Mouse (Mus musculus) 416B (cell line): ENCODE results near the gene Snf8.

ENCODE experiments used
- DNase-seq: peaks from one replicate; pipeline ENCODE4 v3.0.0; 2011; ENCODE audit warnings: low read depth

Gene Snf8

DNA sequence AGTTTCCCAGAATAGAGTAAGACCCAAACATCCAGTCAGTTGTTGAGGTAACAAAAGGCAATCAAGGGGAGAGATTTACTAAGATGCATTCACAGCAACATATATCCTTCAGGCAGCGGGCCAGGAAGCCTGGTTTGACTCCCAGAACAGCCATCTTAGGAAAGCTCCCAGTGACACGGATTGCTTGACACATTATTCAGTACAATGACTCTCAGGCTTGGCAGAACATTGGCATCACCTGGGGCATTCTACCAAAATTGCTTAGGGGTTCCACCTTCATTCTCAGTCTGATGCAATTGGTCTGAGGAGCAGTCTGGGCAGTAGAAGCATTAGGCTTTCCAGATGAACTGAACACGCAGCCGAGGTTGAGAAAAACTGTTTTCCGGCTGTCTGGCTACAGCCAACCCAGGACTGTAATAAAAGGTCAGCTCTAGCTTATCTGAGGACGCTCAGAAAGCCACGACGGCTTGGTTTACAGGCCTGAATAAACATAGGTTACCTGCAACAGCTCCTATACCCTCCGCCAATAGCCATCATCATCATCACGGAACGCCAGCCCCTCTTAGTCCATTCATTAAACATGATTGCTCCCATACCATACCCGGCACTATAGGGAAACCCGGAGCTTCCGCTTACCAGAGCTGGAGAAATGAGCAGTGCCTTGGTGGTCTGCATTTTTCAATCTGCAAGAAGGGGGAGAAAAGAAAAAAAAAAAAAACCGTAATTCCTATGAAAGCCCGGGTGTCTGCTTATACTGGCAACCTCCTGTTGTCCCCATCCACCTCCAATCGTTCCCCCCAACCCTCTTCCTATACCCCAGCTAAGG is 39.9 kb downstream of the Snf8 start:
- peak; percentile 40 for DNase-seq

GRCm38 (mm10) chr11:96075177-96075508 is 40.5 kb downstream of the Snf8 start:
- DNase-seq, result no peak

DNA sequence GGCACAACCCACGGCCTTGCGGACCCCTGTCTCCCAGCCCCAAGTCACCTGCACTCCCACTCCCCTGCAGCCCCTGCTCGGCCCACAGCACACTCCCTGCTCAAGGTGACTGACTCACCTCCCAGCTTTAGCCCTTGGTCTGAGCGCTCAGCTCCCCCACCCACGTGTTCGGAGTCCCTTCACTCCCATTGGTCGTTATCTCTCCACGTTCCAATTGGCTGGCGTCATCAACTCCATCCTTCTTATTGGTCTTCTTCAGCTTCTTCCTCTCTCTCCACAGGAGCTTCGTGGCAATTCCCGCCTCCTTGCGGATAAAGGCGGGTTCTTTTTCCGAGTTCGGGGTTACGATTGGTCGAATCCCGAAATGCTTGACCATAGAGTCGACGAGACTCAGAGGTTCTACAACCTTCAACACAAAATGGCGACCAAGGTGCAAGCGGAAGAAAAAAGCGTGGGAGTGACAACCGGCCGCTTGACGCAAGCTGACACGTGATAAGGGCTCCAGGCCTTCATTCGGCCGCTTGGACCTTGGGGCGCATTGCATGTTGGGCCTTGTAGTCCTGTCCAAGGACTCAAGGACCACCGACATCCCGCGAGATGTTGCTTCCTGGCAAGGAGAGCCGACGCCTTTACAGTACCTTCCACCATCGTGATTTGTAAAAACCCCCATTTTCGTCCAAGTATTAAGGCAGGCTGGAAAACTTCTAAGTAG is 41.0 kb downstream of the Snf8 start, which contains the start of gene Atp5g1:
Gene Atp5g1, minus strand, starts transcription at position 162 of the 712 bp plus-strand sequence.
- peak; percentile 100 for DNase-seq

DNA sequence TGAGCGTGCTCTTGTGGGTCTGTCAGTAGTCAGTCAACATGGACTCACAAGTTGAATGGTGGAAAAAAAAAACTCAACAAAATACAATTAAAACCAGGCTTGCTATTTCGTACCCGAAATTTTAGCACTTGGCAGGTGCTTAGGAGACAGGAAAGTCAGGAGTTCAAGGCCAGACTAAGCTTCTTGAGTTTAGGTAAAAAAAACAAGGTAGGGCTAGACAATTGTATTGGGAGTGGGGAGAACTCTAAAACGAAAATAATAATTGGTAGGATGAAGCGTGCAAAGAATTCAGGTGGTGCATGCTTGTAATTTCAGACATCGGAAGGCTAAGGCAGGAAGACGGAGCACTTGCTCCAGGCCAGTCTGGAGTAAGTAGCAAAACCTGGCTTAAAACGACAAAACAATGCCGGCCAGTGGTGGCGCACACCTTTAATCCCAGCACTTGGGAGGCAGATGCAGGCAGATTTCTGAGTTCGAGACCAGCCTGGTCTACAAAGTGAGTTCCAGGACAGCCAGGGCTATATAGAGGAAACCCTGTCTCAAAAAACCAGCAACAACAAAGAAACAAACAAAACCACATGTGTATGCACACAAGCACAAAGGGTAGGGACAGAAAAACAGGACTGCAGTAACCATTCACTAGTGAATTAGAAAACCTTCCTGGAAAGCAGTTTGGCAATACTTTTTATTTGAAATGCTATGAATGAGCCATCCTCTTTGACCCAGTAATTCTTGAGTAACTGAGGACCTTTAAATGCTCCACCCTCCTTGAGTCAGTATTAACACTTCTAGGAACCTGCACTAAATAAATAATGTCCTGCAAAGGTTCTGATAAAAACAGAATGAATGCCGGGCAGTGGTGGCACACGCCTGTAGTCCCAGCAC is 41.8 kb downstream of the Snf8 start:
- peak; percentile 21 for DNase-seq

DNA sequence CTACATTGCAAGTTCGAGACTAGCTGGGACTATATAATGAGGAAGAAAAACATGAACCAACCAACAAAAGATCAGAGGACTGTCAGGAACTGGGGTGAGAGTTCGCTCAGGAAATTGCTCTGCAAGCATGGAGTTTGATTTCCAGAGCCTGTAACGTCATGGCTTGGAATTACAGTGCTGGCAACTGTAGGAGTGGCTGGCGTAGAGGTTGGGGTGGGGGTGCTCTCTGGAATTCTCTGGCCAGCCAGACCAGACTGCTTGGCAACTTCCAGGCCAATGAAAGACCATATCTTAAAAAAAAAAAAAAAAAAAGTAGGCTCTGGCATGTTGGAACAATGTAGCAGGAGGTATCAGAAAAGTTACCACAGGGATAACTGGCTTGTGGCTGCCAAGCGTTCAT is 46.1 kb downstream of the Snf8 start:
- DNase-seq, result no peak

GRCm38 (mm10) chr11:96082682-96083081 is 48.0 kb downstream of the Snf8 start:
- no peak for DNase-seq

GRCm38 (mm10) chr11:96087981-96088380 is 53.3 kb downstream of the Snf8 start:
- no peak for DNase-seq

- peak; percentile 71 for DNase-seq
Measured at GRCm38 (mm10) chr11:96091073-96091472, 56.4 kb downstream of the Snf8 start.

- no peak for DNase-seq
Measured at GRCm38 (mm10) chr11:96092674-96093291, 58.1 kb downstream of the Snf8 start.

DNA sequence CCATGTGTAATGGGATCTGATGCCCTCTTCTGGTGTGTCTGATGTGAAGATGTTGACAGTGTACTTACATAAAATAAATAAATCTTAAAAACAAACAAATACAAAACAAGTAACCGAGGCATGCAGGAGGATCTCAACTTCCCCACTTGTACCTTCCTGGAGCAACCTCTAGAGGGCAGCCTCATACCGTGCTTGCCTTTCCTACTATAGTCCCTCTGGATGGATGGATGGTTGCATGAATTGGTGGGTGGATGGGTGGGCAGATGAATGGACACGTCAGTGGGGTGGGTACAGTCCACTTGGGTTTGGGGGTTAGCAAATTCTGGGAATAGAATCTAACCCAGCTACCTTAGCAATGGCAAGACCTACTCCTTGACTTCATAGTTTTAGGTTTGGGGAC is 58.7 kb downstream of the Snf8 start:
- peak; percentile 58 for DNase-seq
